Mouse (Mus musculus) liver, adult 2 months (tissue): ENCODE data around the gene Myo5c. TPM values are rescaled to one million over a fixed set of nuclear protein-coding genes. Genes with fewer than 3 reads are reported as not detected.

Experiments used
- DNase-seq: peaks from one replicate; pipeline ENCODE4 v3.0.0-alpha.2; 2011; ENCODE audit warnings: low read depth, low spot score; ENCODE audit errors: extremely low read depth
- H3K27ac ChIP-seq: fragments of 200-500 bp; replicated peaks from 2 replicates; pipeline ENCODE4 v1.5.1; 2012; ENCODE audit warnings: low read depth, mild to moderate bottlenecking, control low read depth, inconsistent platforms, low read length; ENCODE audit not compliant: insufficient read depth
- H3K27me3 ChIP-seq: fragments of 200-500 bp; 2 replicates; pipeline ENCODE4 v1.6.1; 2012; ENCODE audit warnings: mild to moderate bottlenecking, moderate library complexity, low read length, inconsistent platforms; ENCODE audit not compliant: control insufficient read depth, insufficient read depth
- H3K36me3 ChIP-seq: fragments of 200-500 bp; 2 replicates; pipeline ENCODE4 v1.6.1; 2012; ENCODE audit warnings: low read length, inconsistent platforms; ENCODE audit not compliant: control insufficient read depth, insufficient read depth
- H3K4me1 ChIP-seq: fragments of 200-500 bp; 2 replicates; pipeline ENCODE4 v1.6.1; 2011; ENCODE audit warnings: low read length; ENCODE audit not compliant: control insufficient read depth, insufficient read depth
- H3K4me3 ChIP-seq: fragments of 200-500 bp; 2 replicates; pipeline ENCODE4 v1.5.1; 2011; ENCODE audit warnings: low read depth, mild to moderate bottlenecking, control low read depth, low read length, moderate library complexity; ENCODE audit not compliant: insufficient read depth
- H3K79me2 ChIP-seq: fragments of 200-500 bp; 2 replicates; pipeline ENCODE4 v1.6.1; 2012; ENCODE audit warnings: inconsistent platforms, mild to moderate bottlenecking, low read length, moderate library complexity; ENCODE audit not compliant: control insufficient read depth, insufficient read depth
- H3K9ac ChIP-seq: fragments of 200-500 bp; 2 replicates; pipeline ENCODE4 v1.6.1; 2012; ENCODE audit warnings: low read depth, mild to moderate bottlenecking, control low read depth, inconsistent platforms, low read length
- CTCF ChIP-seq: fragments of 200-500 bp; IDR thresholded peaks from 2 replicates; pipeline ENCODE4 v1.5.1; 2011; ENCODE audit warnings: low read depth, low read length, control low read depth
- POLR2A ChIP-seq: fragments of 200-500 bp; IDR thresholded peaks from 2 replicates; pipeline ENCODE4 v1.6.1; 2011; ENCODE audit warnings: low read length, control low read depth; ENCODE audit not compliant: insufficient read depth; ENCODE audit errors: extremely low read depth
- WGBS: fragments of 180-500 bp; shearing (Covaris S2); methylation state at CpG from one replicate; pipeline ENCODE4 v1.1.7; 2018; 5-methylcytosine and 5-hydroxymethylcytosine counted together
- polyA plus RNA-seq: library from polyadenylated mRNA; depleted of rRNA; stranded (reverse); fragments of >200 nt; gene quantifications from 2 replicates; pipeline ENCODE4 v1.2.3, GENCODE M21; 2012
- total RNA-seq: library from RNA; depleted of rRNA; stranded (reverse); fragments of >200 nt; gene quantifications from 2 replicates; pipeline ENCODE4 v1.2.3, GENCODE M21; 2014

The Myo5c gene
- total and polyA plus RNA-seq, 2 experiments: 0.12 to 0.18 TPM

DNA sequence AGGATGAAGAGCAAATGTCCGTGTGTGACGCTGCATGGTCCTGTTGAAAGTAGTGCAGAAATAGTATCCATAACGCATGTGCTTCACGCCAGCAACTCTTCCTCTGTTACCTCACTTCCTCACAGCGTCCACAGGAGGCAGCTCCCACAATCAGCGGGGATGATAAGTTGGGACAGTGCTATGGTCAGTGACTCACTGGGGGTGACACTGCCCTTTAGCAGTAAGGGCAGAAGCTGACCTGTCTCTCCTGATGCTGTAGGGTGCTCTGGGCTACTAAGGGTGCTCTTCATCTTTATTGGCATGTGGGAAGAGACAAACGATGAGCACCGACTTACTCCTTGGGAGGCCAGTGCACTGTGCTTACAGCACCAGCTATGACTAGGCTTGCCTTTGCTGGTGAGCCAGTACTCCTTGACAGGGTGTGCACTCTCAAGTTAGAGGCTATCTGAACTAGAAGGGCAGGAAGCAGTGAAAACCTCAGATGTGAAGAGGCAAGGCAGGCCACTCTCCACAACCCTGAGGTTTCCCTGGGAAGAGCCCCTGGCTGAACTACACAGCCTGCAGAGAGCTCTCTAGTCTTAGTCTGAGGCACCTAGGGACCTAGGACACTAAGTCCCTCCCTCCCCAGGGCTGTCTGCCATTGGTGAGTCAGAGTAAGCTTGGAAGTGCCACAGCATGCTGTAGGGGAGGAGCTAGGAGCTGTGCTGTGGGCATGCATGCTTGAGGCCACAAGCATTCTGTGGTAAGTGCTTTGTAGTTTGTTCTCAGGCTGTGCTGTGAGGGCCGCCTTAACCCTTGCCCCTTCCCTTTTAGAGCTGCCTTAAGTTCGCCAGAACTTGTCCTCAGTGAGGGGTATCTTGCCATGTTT is 10.2 kb upstream of the Myo5c start:
- no peak for DNase-seq
- H3K9ac ChIP-seq: no peak overlapping the region
- WGBS: 74% methylated on average over 10 of the region's 10 CpGs

DNA sequence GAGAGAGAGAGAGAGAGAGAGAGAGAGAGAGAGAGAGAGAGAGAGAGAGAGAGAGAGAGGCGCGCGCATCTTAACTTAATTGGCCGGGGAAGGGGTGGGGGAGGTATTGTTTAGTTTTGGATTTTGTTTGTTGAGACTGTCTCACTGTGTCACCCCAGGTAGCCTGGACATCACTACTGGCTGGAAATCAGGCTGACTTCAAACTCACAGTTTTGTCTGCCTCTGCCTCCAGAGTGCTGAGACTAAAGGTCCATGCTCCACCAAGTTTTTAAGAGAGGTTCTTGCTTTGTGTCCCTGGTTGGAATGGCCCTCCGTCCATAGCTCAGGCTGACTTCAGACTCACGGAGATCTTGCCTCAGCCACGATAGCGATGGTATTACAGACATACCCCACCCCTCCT is 1.0 kb downstream of the Myo5c start:
- TF ChIP-seq POLR2A (no peak), CTCF (no peak)
- Histone ChIP-seq H3K4me3 (no peak overlapping the region), H3K27ac (no peak overlapping the region), H3K27me3 (peaks cover 3% of the 10 kb centered on the region; the same call in 1 of the 2 replicates), H3K9ac (no peak overlapping the region), H3K4me1 (no peaks in the 10 kb centered on the region), H3K79me2 (no peaks in the 10 kb centered on the region), H3K36me3 (no peaks in the 10 kb centered on the region)
- DNase-seq: no peak
- WGBS: 57% methylated on average over 8 of the region's 8 CpGs

More for the DNA sequence above, 10.2 kb upstream of the Myo5c start:
- H3K36me3 ChIP-seq: no peaks in the 10 kb centered on the region
- TF ChIP-seq CTCF: no peak
- TF ChIP-seq POLR2A: no peak
- H3K27me3 ChIP-seq: no peaks in the 10 kb centered on the region
- no peaks in the 10 kb centered on the region for H3K79me2 ChIP-seq
- no peak overlapping the region for H3K27ac ChIP-seq
- H3K4me3 ChIP-seq: no peak overlapping the region
- H3K4me1 ChIP-seq: no peaks in the 10 kb centered on the region

DNA sequence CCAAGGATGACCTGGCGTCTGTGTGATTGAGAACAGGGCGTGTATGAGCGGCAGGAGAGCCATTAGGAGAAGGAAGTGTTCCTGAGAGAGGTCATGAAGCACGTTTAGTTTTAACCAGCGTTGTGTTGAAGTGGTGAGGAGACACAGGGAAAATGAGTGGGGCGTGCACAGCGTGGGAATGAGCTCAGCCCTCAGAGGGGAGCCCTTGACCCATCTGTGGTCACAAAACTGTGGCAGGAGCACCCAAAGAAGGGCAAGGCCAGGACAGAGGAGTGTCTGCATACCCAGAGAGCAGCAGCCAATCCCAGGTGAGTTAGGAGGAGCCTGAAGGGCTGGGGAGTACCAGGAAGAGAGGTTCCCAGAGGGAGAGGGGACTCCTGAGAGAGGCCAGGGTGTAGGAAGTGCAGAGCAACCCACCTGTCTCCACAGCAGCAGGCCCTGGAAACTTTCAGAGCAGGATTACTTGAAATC is 2.5 kb downstream of the Myo5c start:
- H3K27me3 ChIP-seq: peaks cover 3% of the 10 kb centered on the region; the same call in 1 of the 2 replicates
- H3K4me1 ChIP-seq: no peaks in the 10 kb centered on the region
- no peak for DNase-seq
- no peak for TF ChIP-seq POLR2A
- no peak for TF ChIP-seq CTCF
- H3K4me3 ChIP-seq: no peak overlapping the region
- H3K9ac ChIP-seq: no peak overlapping the region
- H3K79me2 ChIP-seq: no peaks in the 10 kb centered on the region
- H3K27ac ChIP-seq: no peak overlapping the region
- 73% methylated on average over 7 of the region's 7 CpGs for WGBS
- H3K36me3 ChIP-seq: no peaks in the 10 kb centered on the region

GRCm38 (mm10) chr9:75234983-75235627 is 3.3 kb downstream of the Myo5c start:
- H3K4me3 ChIP-seq: no peak overlapping the region
- WGBS: 74% methylated on average over 12 of the region's 12 CpGs
- H3K79me2 ChIP-seq: no peaks in the 10 kb centered on the region
- no peaks in the 10 kb centered on the region for H3K4me1 ChIP-seq
- H3K9ac ChIP-seq: no peak overlapping the region
- no peak overlapping the region for H3K27ac ChIP-seq
- peaks cover 3% of the 10 kb centered on the region; the same call in 1 of the 2 replicates for H3K27me3 ChIP-seq
- TF ChIP-seq CTCF (no peak), POLR2A (no peak)
- DNase-seq: no peak
- H3K36me3 ChIP-seq: no peaks in the 10 kb centered on the region

DNA sequence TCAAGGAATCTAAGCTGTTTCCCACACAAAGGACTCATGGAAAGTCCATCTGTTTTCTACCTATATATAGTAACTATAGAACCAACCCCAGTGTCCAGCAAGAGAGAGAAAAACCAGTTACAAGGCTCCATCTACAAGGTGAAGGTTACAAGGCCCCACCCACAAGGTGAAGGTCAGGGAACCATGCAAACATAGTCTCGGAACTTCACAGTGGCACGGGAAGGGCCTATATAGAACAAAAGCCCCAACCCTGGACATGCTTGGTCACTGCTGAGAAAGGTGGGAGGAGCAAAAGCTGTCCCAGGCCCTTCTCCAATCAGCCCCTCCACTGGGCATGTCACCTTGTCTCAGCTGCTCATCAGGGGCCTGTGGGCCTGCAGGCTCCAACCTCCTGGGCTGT is 3.9 kb downstream of the Myo5c start:
- 78% methylated on average over 2 of the region's 2 CpGs for WGBS
- no peak overlapping the region for H3K9ac ChIP-seq
- H3K36me3 ChIP-seq: no peaks in the 10 kb centered on the region
- DNase-seq: no peak
- no peaks in the 10 kb centered on the region for H3K4me1 ChIP-seq
- H3K27me3 ChIP-seq: peaks cover 3% of the 10 kb centered on the region; the same call in 1 of the 2 replicates
- TF ChIP-seq CTCF (no peak), POLR2A (no peak)
- no peaks in the 10 kb centered on the region for H3K79me2 ChIP-seq
- H3K27ac ChIP-seq: no peak overlapping the region
- no peak overlapping the region for H3K4me3 ChIP-seq
